Mouse (Mus musculus) heart, postnatal 0 days (tissue): ENCODE data around the gene Ttc28.

ENCODE experiments used
- CTCF ChIP-seq: IDR thresholded peaks from 2 replicates; pipeline ENCODE4 v1.5.1; 2016; ENCODE audit warnings: antibody characterized with exemption, control low read depth, low read depth
- EP300 ChIP-seq: IDR thresholded peaks from 2 replicates; pipeline ENCODE4 v1.6.1; 2016; ENCODE audit warnings: antibody characterized with exemption, low read depth

DNA sequence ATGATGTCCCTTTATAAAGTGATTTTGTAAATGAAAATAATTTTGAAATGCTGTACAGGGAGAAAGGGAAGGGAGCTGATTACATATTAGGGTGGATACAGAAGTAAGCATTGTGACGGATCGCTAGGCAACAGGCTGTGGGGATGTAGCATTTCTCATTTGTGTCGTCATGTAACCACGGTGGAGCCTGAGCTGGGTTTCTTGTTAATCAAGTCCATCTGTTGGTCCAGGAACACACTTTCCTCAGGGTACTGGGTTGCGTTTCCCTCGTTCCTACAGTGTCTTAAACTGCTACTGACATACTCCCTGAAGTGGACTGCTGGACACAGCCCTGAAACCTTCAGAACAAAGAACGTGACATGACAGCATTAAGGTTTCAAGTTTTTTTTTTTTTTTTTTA is 18.6 kb downstream of the Ttc28 start:
- TF ChIP-seq CTCF, result no peak
- no peak for TF ChIP-seq EP300
